Mouse (Mus musculus) liver, adult 2 months (tissue): ENCODE measurements at regions not wholly inside any gene's neighbourhood (a gene's known extent, or its start where the extent isn't known, plus 50 kb on each side); places are given as distances from the start of the nearest gene placed in this dataset.

Experiments
- DNase-seq: peaks from one replicate; pipeline ENCODE4 v3.0.0-alpha.2; 2011; ENCODE audit warnings: low read depth, low spot score; ENCODE audit errors: extremely low read depth
- H3K27ac ChIP-seq: fragments of 200-500 bp; replicated peaks from 2 replicates; pipeline ENCODE4 v1.5.1; 2012; ENCODE audit warnings: low read depth, mild to moderate bottlenecking, control low read depth, inconsistent platforms, low read length; ENCODE audit not compliant: insufficient read depth
- H3K27me3 ChIP-seq: fragments of 200-500 bp; 2 replicates; pipeline ENCODE4 v1.6.1; 2012; ENCODE audit warnings: mild to moderate bottlenecking, moderate library complexity, low read length, inconsistent platforms; ENCODE audit not compliant: control insufficient read depth, insufficient read depth
- H3K36me3 ChIP-seq: fragments of 200-500 bp; 2 replicates; pipeline ENCODE4 v1.6.1; 2012; ENCODE audit warnings: low read length, inconsistent platforms; ENCODE audit not compliant: control insufficient read depth, insufficient read depth
- H3K4me1 ChIP-seq: fragments of 200-500 bp; 2 replicates; pipeline ENCODE4 v1.6.1; 2011; ENCODE audit warnings: low read length; ENCODE audit not compliant: control insufficient read depth, insufficient read depth
- H3K4me3 ChIP-seq: fragments of 200-500 bp; 2 replicates; pipeline ENCODE4 v1.5.1; 2011; ENCODE audit warnings: low read depth, mild to moderate bottlenecking, control low read depth, low read length, moderate library complexity; ENCODE audit not compliant: insufficient read depth
- H3K79me2 ChIP-seq: fragments of 200-500 bp; 2 replicates; pipeline ENCODE4 v1.6.1; 2012; ENCODE audit warnings: inconsistent platforms, mild to moderate bottlenecking, low read length, moderate library complexity; ENCODE audit not compliant: control insufficient read depth, insufficient read depth
- H3K9ac ChIP-seq: fragments of 200-500 bp; 2 replicates; pipeline ENCODE4 v1.6.1; 2012; ENCODE audit warnings: low read depth, mild to moderate bottlenecking, control low read depth, inconsistent platforms, low read length
- CTCF ChIP-seq: fragments of 200-500 bp; IDR thresholded peaks from 2 replicates; pipeline ENCODE4 v1.5.1; 2011; ENCODE audit warnings: low read depth, low read length, control low read depth
- POLR2A ChIP-seq: fragments of 200-500 bp; IDR thresholded peaks from 2 replicates; pipeline ENCODE4 v1.6.1; 2011; ENCODE audit warnings: low read length, control low read depth; ENCODE audit not compliant: insufficient read depth; ENCODE audit errors: extremely low read depth
- WGBS: fragments of 180-500 bp; shearing (Covaris S2); methylation state at CpG from one replicate; pipeline ENCODE4 v1.1.7; 2018; 5-methylcytosine and 5-hydroxymethylcytosine counted together

GRCm38 (mm10) chr2:135560856-135561255, 98.0 kb upstream of the Plcb4 start:
- H3K36me3 ChIP-seq = no peaks in the 10 kb centered on the region
- H3K79me2 ChIP-seq = no peaks in the 10 kb centered on the region
- H3K4me3 ChIP-seq = no peak overlapping the region
- 87% methylated on average over 1 of the region's 1 CpGs for WGBS
- TF ChIP-seq CTCF = no peak
- TF ChIP-seq POLR2A = no peak
- H3K4me1 ChIP-seq = peaks cover 3% of the 10 kb centered on the region; the same call in 1 of the 2 replicates
- H3K27me3 ChIP-seq = no peaks in the 10 kb centered on the region
- no peak overlapping the region for H3K9ac ChIP-seq
- no peak for DNase-seq
- H3K27ac ChIP-seq = no peak overlapping the region

GRCm38 (mm10) chr2:135561716-135562115, 97.1 kb upstream of the Plcb4 start:
- Histone ChIP-seq H3K27ac (no peak overlapping the region), H3K36me3 (no peaks in the 10 kb centered on the region), H3K4me3 (no peak overlapping the region), H3K79me2 (no peaks in the 10 kb centered on the region), H3K4me1 (peaks cover 3% of the 10 kb centered on the region; the same call in 1 of the 2 replicates), H3K27me3 (no peaks in the 10 kb centered on the region), H3K9ac (no peak overlapping the region)
- DNase-seq = no peak
- WGBS = 57% methylated on average over 7 of the region's 7 CpGs
- TF ChIP-seq POLR2A (no peak), CTCF (no peak)

- peak; percentile 40 for DNase-seq
- whole genome bisulfite sequencing = 59% methylated on average over 10 of the region's 10 CpGs
- no peak overlapping the region for H3K4me3 ChIP-seq
- no peak overlapping the region for H3K9ac ChIP-seq
- TF ChIP-seq CTCF (no peak), POLR2A (no peak)
- H3K79me2 ChIP-seq = no peaks in the 10 kb centered on the region
- no peaks in the 10 kb centered on the region for H3K27me3 ChIP-seq
- H3K27ac ChIP-seq = no peak overlapping the region
- peaks cover 3% of the 10 kb centered on the region; the same call in 1 of the 2 replicates for H3K4me1 ChIP-seq
- no peaks in the 10 kb centered on the region for H3K36me3 ChIP-seq
Measured at GRCm38 (mm10) chr2:135562140-135562890, 96.5 kb upstream of the Plcb4 start.

- Histone ChIP-seq H3K9ac (no peak overlapping the region), H3K27ac (no peak overlapping the region), H3K79me2 (no peaks in the 10 kb centered on the region), H3K4me3 (no peak overlapping the region), H3K36me3 (no peaks in the 10 kb centered on the region), H3K4me1 (peaks cover 3% of the 10 kb centered on the region; the same call in 1 of the 2 replicates), H3K27me3 (no peaks in the 10 kb centered on the region)
- no peak for TF ChIP-seq CTCF
- TF ChIP-seq POLR2A = no peak
- WGBS = 81% methylated on average over 4 of the region's 4 CpGs
- DNase-seq = no peak
Measured at GRCm38 (mm10) chr2:135564231-135564630, 94.6 kb upstream of the Plcb4 start.

GRCm38 (mm10) chr2:135568350-135568749, 90.5 kb upstream of the Plcb4 start:
- TF ChIP-seq CTCF (no peak), POLR2A (no peak)
- Histone ChIP-seq H3K79me2 (no peaks in the 10 kb centered on the region), H3K4me1 (no peaks in the 10 kb centered on the region), H3K9ac (no peak overlapping the region), H3K27me3 (no peaks in the 10 kb centered on the region), H3K27ac (no peak overlapping the region), H3K36me3 (no peaks in the 10 kb centered on the region), H3K4me3 (no peak overlapping the region)
- 75% methylated on average over 2 of the region's 2 CpGs for WGBS
- DNase-seq = no peak

- no peaks in the 10 kb centered on the region for H3K27me3 ChIP-seq
- H3K4me1 ChIP-seq = no peaks in the 10 kb centered on the region
- no peak overlapping the region for H3K27ac ChIP-seq
- H3K79me2 ChIP-seq = no peaks in the 10 kb centered on the region
- DNase-seq = no peak
- 79% methylated on average over 5 of the region's 5 CpGs for WGBS
- no peak overlapping the region for H3K9ac ChIP-seq
- TF ChIP-seq POLR2A (no peak), CTCF (no peak)
- H3K36me3 ChIP-seq = no peaks in the 10 kb centered on the region
- no peak overlapping the region for H3K4me3 ChIP-seq
Measured at GRCm38 (mm10) chr2:135571599-135571998, 87.2 kb upstream of the Plcb4 start.
